Mouse (Mus musculus) thymus, postnatal 10 days (tissue): ENCODE measurements around the gene Trappc6a.

Source experiments
- DNase-seq, 2 experiments: peaks; one replicate each; pipeline ENCODE4 v3.0.0; 2021; ENCODE audit warnings: low spot score in 2 of 2

Gene Trappc6a

GRCm38 (mm10) chr7:19561431-19561764, 53.2 kb downstream of the Trappc6a start:
- no peak for DNase-seq

GRCm38 (mm10) chr7:19561765-19562642, 53.8 kb downstream of the Trappc6a start:
- peak; percentile 79 to 93 for DNase-seq

- DNase-seq, result no peak
Measured at GRCm38 (mm10) chr7:19562643-19563410, 54.6 kb downstream of the Trappc6a start, which contains the start of gene Ppp1r37. Ppp1r37 (minus strand) TSS chr7:19563076.

- no peak for DNase-seq
Measured at GRCm38 (mm10) chr7:19563884-19564283, 55.7 kb downstream of the Trappc6a start.

- DNase-seq, result no peak
Measured at GRCm38 (mm10) chr7:19564455-19564854, 56.3 kb downstream of the Trappc6a start.
